Mouse (Mus musculus) stomach, postnatal 0 days (tissue): ENCODE results near the gene Serpina1e. TPM values are rescaled to one million over a fixed set of nuclear protein-coding genes. Genes with fewer than 3 reads are reported as not detected.

Experiments used
- ATAC-seq: fragments of 200-750 bp; cut with Nextera tagmentation; 2 replicates; pipeline ENCODE4 v1.8.0; 2017; ENCODE audit not compliant: low FRiP score, low TSS enrichment
- DNase-seq: peaks from one replicate; pipeline ENCODE4 v3.0.0-alpha.2; 2016; ENCODE audit warnings: low spot score
- H3K27ac ChIP-seq: fragments of 300-500 bp; sonication (generic); replicated peaks from 2 replicates; pipeline ENCODE4 v1.5.1; 2014; ENCODE audit warnings: mild to moderate bottlenecking, control low read depth
- H3K27me3 ChIP-seq: fragments of 300-500 bp; sonication (generic); 2 replicates; pipeline ENCODE4 v1.6.1; 2014; ENCODE audit warnings: low read length; ENCODE audit not compliant: control insufficient read depth, insufficient read depth
- H3K36me3 ChIP-seq: fragments of 300-500 bp; sonication (generic); 2 replicates; pipeline ENCODE4 v1.6.1; 2014; ENCODE audit warnings: low read length, mixed read lengths; ENCODE audit not compliant: control insufficient read depth, insufficient read depth
- H3K4me1 ChIP-seq: fragments of 300-500 bp; sonication (generic); replicated peaks from 2 replicates; pipeline ENCODE4 v1.6.1; 2014; ENCODE audit warnings: antibody characterized with exemption; ENCODE audit not compliant: control insufficient read depth, insufficient read depth
- H3K4me2 ChIP-seq: fragments of 300-500 bp; sonication (generic); replicated peaks from 2 replicates; pipeline ENCODE4 v1.6.1; 2014; ENCODE audit warnings: low read depth, mild to moderate bottlenecking, control low read depth, moderate library complexity
- H3K4me3 ChIP-seq: fragments of 300-500 bp; sonication (generic); 2 replicates; pipeline ENCODE4 v1.5.1; 2014; ENCODE audit warnings: low read depth, low read length, control low read depth
- H3K9ac ChIP-seq: fragments of 300-500 bp; sonication (generic); 2 replicates; pipeline ENCODE4 v1.6.1; 2014; ENCODE audit warnings: mild to moderate bottlenecking, low read length, control low read depth, mixed read lengths
- H3K9me3 ChIP-seq: fragments of 300-500 bp; sonication (generic); 2 replicates; pipeline ENCODE4 v1.6.1; 2016; ENCODE audit warnings: low read length; ENCODE audit not compliant: control insufficient read depth
- CTCF ChIP-seq: IDR thresholded peaks from 2 replicates; pipeline ENCODE4 v1.5.1; 2016; ENCODE audit warnings: antibody characterized with exemption, low read depth, mild to moderate bottlenecking, moderate library complexity
- EP300 ChIP-seq: optimal IDR thresholded peaks from 2 replicates; pipeline ENCODE3; 2016; ENCODE audit warnings: antibody characterized with exemption
- WGBS: fragments of 180-500 bp; shearing (Covaris S2); extraction: QIAGEN DNeasy Blood & Tissue Kit; methylation state at CpG from one replicate; pipeline ENCODE4 v1.1.7; 2014; 5-methylcytosine and 5-hydroxymethylcytosine counted together
- polyA plus RNA-seq: library from polyadenylated mRNA; unstranded; fragments of >200 nt; fragmentation: Nextera tagmentation; extraction: Ambion mirVana; gene quantifications from 2 replicates; pipeline ENCODE4 v1.2.1, GENCODE M21; 2015

Gene Serpina1e
- 5.0 and 5.7 TPM in 2 replicates for polyA plus RNA-seq

- no peak within 1 kb of the TSS for H3K4me2 ChIP-seq
- 76% methylated on average over 3 of the region's 3 CpGs for WGBS
- H3K4me3 ChIP-seq: no peak within 1 kb of the TSS
- no peaks in the 10 kb centered on the region for H3K9me3 ChIP-seq
- DNase-seq (no peak), ATAC-seq (no peak)
- no peaks in the 10 kb centered on the region for H3K36me3 ChIP-seq
- no peak within 1 kb of the TSS for H3K9ac ChIP-seq
- no peaks in the 10 kb centered on the region for H3K27me3 ChIP-seq
- no peak within 1 kb of the TSS for H3K27ac ChIP-seq
- TF ChIP-seq CTCF (no peak), EP300 (no peak)
- no peaks in the 10 kb centered on the region for H3K4me1 ChIP-seq
Measured at GRCm38 (mm10) chr12:103958798-103959197, at the start of gene Serpina1e. Serpina1e (minus strand) TSS chr12:103958975.

GRCm38 (mm10) chr12:104004689-104005088, 45.9 kb upstream of the Serpina1e start:
- Histone ChIP-seq H3K4me1 (no peaks in the 10 kb centered on the region), H3K36me3 (no peaks in the 10 kb centered on the region), H3K4me3 (no peak overlapping the region), H3K27me3 (no peaks in the 10 kb centered on the region), H3K4me2 (no peak overlapping the region), H3K27ac (no peak overlapping the region), H3K9me3 (no peaks in the 10 kb centered on the region), H3K9ac (no peak overlapping the region)
- ATAC-seq: no peak
- DNase-seq: no peak
- TF ChIP-seq EP300 (no peak), CTCF (peak; percentile 21)
- 80% methylated on average over 5 of the region's 5 CpGs for WGBS

- H3K27me3 ChIP-seq: no peaks in the 10 kb centered on the region
- ATAC-seq (no peak), DNase-seq (no peak)
- H3K36me3 ChIP-seq: no peaks in the 10 kb centered on the region
- TF ChIP-seq EP300 (no peak), CTCF (no peak)
- H3K4me3 ChIP-seq: no peak overlapping the region
- H3K9ac ChIP-seq: no peak overlapping the region
- 19% methylated on average over 4 of the region's 4 CpGs for WGBS
- H3K9me3 ChIP-seq: no peaks in the 10 kb centered on the region
- no peaks in the 10 kb centered on the region for H3K4me1 ChIP-seq
- no peak overlapping the region for H3K4me2 ChIP-seq
- H3K27ac ChIP-seq: no peak overlapping the region
Measured at GRCm38 (mm10) chr12:104003238-104003612, 44.5 kb upstream of the Serpina1e start.

- no peaks in the 10 kb centered on the region for H3K27me3 ChIP-seq
- H3K4me3 ChIP-seq: no peak overlapping the region
- TF ChIP-seq EP300: no peak
- H3K27ac ChIP-seq: 0 out of 2 replicates have a peak overlapping the region, but pooled peaks have one; percentile 41
- ATAC-seq (peak; percentile 88), DNase-seq (peak; percentile 71)
- WGBS: 30% methylated on average over 10 of the region's 10 CpGs
- H3K4me1 ChIP-seq: no peaks in the 10 kb centered on the region
- no peak overlapping the region for H3K4me2 ChIP-seq
- no peak overlapping the region for H3K9ac ChIP-seq
- H3K36me3 ChIP-seq: no peaks in the 10 kb centered on the region
- no peaks in the 10 kb centered on the region for H3K9me3 ChIP-seq
Measured at GRCm38 (mm10) chr12:104002569-104003237, 43.9 kb upstream of the Serpina1e start.

GRCm38 (mm10) chr12:104000594-104000993, 41.8 kb upstream of the Serpina1e start:
- 86% methylated on average over 3 of the region's 3 CpGs for WGBS
- no peak for DNase-seq
- H3K4me3 ChIP-seq: no peak overlapping the region
- no peaks in the 10 kb centered on the region for H3K9me3 ChIP-seq
- no peak overlapping the region for H3K4me2 ChIP-seq
- ATAC-seq: no peak
- H3K36me3 ChIP-seq: no peaks in the 10 kb centered on the region
- no peak overlapping the region for H3K27ac ChIP-seq
- H3K9ac ChIP-seq: no peak overlapping the region
- H3K4me1 ChIP-seq: no peaks in the 10 kb centered on the region
- TF ChIP-seq EP300 (no peak), CTCF (no peak)
- H3K27me3 ChIP-seq: no peaks in the 10 kb centered on the region

- Histone ChIP-seq H3K4me3 (no peak overlapping the region), H3K36me3 (no peaks in the 10 kb centered on the region), H3K27ac (no peak overlapping the region), H3K27me3 (no peaks in the 10 kb centered on the region), H3K4me2 (no peak overlapping the region), H3K9ac (no peak overlapping the region), H3K9me3 (no peaks in the 10 kb centered on the region), H3K4me1 (no peaks in the 10 kb centered on the region)
- TF ChIP-seq EP300 (no peak), CTCF (no peak)
- 90% methylated on average over 8 of the region's 8 CpGs for WGBS
- ATAC-seq (no peak), DNase-seq (no peak)
Measured at GRCm38 (mm10) chr12:103999611-104000010, 40.8 kb upstream of the Serpina1e start.
